Mouse (Mus musculus) left cerebral cortex, postnatal 36 days (tissue): ENCODE data around the gene Armh1. TPM values are rescaled to one million over a fixed set of nuclear protein-coding genes. Genes with fewer than 3 reads are reported as not detected.
"Not testable (repeated sequence)": the region's sequence is repeated elsewhere in the genome, so short reads cannot be mapped to it uniquely, and the experiment has no call there.

Experiments
- DNase-seq, 2 experiments: peaks; one replicate each; pipeline ENCODE4 v3.0.0; 2021 to 2022; ENCODE audit warnings: low spot score in 2 of 2, mixed read lengths in 1 of 2
- intact Hi-C: fragments of 180-260 bp; cut with DNase I; formaldehyde crosslinking; loops from one replicate; pipeline ENCODE4 v1.15.1; 2025
- total RNA-seq, 2 experiments: library from RNA; stranded (reverse); gene quantifications; 2 replicates each; pipeline ENCODE4 v1.2.3; 2021

The Armh1 gene
- total RNA-seq, 2 experiments from 2014 or later = 0.45 to 0.72 TPM

DNA sequence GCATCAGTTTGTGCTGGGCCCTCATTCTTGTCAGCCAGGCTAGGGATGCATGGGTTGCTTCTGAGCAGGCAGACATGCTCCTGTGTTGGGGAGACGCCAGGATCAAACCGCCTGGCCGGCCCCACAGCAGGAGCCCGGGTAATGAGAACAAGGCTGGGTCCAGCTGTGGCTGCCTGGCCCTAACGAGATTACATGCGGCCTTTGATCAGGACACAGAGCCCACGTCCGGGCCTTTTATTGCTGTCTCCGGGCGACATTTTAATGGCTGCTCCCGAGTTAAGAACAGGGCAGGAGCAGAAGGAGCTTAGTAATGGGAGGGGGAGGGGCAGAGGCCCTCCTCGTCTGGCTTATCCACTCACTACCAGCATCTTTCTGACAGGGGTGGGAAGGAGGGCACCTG is 20.5 kb upstream of the Armh1 start:
- intact Hi-C loops = loop anchor here (5.0 kb wide), 1 partner anchor 405 kb away; no protein-coding TSS in a partner anchor

DNA sequence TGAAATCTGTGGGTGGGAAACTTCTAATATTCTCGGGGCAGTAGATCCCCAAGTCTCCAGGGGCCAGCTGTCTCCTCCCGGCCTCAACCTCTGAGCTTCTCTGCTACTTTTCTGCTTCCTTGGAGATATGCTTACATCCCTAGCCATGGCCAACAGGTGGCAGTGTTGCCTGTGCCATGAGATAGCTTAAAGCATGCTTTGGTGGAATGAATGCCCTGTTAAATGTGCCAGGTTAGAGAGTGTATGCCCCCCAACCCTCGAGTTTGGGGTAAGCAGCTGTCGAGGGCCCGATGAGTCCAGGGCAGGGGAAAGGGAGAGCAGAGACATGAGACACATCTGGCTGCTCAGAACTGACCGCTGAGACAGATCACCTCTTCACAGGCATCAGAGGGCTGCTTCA is 18.4 kb upstream of the Armh1 start:
- intact Hi-C loops = loop anchor here (2.0 to 5.0 kb wide), 3 partner anchors 43 to 407 kb away; no protein-coding TSS in a partner anchor
- DNase-seq = peak; percentile 62 to 71

More for the DNA sequence above, 20.5 kb upstream of the Armh1 start:
- DNase-seq = no peak

DNA sequence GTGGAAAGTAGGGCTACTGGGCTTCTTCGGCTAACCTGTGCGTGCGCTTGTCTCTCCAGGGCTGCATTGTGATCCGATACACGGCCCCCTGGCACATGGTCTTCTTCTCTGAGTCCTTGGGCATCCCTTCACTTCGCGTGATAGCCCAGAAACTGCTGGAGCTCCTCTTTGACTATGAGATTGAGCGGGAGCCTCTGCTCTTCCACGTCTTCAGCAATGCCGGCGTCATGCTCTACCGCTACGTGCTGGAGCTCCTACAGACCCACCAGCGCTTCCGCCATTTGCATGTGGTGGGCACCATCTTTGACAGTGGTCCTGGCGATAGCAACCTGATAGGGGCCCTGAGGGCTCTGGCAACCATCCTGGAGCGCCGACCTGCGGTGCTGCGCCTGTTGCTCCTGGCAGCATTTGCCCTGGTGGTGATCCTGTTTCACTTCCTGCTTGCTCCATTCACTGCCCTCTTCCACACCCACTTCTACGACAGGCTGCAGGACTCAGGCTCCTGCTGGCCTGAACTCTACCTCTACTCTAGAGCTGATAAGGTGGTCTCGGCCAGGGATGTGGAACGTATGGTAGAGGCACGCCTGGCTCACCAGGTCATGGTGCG is 16.0 kb upstream of the Armh1 start:
- intact Hi-C loops = no loop called here
- DNase-seq = no peak

DNA sequence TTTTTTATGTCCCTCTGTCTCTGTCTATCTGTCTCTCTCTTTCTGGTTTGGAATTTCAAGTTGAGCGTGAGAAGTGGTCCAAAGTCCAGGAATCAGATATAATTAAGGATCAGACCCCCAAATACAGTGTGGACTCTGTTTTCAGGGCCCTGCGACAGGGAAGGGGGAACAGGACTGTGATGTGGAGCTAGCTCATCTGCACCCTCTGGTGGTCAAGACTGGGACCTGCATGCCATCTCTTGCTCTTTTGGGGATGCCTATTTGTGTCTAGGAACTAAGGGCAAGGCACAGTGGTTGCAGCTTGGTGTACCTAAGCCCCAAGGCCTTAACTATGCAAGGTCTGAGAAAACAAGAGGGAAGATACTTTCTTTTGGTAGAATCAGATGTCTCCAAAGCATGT is 15.4 kb upstream of the Armh1 start:
- intact Hi-C loops = no loop called here

DNA sequence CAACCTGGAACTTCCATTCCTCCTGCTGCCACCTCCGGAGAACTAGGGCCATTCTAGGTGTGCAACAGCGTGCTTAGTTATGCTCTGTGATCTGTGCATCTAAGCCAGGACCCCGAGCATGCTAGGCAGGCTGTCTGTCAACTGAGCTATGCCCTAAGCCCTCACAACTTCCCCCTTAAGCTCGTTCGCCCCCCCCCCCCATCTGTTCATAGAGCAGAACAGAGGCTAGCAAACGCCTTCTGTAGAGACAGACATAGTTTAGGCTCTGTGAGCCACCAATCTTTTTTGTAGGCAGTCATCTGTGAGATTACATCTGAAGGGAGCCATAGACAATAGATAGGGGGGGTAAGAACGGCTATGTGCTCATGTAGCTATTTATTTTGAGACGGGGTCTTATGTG is 11.1 kb upstream of the Armh1 start:
- intact Hi-C loops = no loop called here
- DNase-seq = no peak

More for the DNA sequence above, 15.4 kb upstream of the Armh1 start:
- peak; percentile 68 to 71 for DNase-seq

DNA sequence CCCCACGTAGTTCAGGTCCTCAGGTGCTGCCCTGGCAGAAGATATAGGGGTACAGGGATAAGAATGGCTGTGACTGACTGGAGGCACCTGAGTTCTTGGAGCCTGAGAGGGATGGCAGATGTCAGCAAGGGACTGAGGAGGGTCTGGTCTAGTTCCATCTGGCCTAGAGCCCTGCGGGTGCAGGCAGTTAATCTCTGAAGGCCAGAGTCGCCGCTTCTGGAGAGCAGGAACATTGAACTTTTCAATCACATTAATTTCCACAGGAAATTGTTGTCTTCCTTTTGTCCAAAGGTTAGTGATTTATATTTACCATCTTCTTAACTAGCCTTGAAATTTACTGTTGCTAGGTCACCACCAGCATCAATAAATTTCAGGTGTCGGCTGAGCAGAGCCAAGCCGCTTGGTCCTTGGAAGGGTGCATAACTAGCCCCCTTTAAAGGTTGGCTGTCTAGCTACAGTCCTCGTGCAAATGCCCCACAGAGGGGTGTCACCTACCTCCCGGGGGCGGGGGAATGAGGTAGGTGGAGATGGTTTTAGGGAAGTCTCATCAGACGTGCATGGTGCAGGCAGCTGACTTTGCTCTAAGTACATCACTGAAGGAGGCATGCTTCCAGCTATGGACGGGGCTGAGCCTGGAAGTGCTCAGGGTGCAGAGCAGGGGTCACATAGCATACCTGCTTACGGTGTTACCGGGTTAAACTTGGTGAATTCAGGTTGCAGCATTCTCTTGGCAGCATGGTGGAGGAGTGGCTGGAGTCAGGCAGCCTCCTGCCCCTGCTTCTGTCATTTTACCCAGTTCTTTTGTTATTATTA is 10.4 kb upstream of the Armh1 start:
- intact Hi-C loops = no loop called here

DNA sequence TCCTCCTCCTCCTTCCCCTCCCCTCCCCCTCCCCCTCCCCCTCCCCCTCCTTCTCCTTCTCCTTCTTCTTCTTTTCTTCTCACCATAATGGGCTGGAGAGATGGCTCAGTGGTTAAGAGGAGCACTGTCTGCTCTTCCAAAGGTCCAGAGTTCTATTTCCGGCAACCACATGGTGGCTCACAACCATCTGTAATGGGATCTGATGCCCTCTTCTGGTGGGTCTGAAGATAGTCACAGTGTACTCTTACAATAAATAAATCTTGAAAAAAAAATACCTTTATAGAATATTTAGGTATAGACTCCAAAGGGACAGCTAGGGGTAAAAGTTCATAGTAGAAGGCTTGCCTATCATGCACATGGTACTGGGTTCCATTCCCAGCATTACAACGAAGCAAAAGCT is 9.3 kb upstream of the Armh1 start:
- no peak for DNase-seq
- intact Hi-C loops = no loop called here

More for the DNA sequence above, 10.4 kb upstream of the Armh1 start:
- no peak for DNase-seq

DNA sequence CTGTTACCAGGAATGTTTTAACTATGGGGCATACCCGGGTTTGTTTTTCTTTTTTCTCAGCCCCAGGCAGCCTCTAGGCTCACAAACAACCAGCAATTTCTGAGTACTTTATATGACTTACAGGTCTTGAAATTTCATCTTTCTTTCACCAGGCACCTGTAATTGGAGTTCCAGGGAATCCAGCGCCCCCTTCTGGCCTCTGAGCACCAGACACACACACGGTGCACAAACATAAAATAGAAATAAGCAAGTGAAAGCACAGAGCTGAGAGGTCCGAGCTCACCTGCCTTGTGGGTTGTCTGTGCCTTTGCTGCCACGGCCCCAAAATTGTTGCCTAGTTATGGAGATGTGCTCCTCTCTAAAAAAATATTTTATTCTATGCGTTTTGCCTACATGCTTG is 8.0 kb upstream of the Armh1 start:
- intact Hi-C loops, DNase-seq: not testable (repeated sequence)

DNA sequence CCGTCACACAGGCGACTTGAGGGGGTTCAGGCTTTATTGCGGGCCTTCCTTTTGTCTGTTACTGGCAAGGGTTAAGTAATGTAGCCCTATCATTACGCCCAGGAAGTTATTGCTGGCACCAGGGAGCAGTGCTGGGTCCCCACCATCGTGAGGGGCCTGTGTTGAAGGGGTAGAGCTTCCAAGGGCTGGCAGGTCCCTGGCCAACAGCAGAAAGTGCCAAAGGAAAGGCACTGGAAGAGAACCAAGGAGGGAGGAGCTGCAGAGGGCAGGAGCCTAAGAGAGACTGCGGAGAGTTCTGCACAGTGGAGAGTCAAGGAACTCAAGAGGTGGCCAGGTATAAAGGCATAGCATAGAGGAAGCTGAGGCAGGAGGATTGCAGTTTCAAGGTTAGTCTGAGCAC is 2.7 kb upstream of the Armh1 start:
- intact Hi-C loops = no loop called here
- DNase-seq = no peak

DNA sequence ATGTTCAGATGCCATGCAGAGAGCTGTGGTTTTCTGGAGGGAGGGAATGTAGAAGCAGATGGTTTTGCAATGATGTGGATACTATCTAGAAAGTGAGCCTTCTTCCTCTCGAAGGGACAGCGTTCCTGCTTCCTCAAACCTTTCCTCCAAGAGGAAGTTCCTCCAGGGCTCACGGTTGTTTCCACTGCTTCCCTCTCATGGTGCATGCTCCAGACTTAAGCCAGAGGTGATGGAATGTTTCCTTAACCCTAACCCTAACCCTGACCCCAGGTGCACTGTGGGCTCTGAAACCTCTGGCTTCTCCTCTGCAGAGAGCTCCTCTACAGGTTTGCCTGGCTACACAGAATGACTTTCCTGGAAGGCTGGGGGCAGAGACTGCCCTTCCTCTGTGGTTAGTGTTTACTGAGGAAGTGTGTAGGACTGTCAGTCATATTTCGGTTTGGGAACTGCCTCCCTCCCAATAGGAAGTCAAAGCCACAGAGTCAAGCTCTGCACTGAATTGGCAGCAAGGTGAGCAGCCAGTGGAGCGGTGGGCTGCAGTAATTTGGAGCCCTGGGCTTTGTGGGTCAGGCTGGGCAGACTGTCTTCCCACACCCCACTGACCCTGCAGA is 2.2 kb upstream of the Armh1 start:
- intact Hi-C loops = no loop called here
- no peak for DNase-seq

DNA sequence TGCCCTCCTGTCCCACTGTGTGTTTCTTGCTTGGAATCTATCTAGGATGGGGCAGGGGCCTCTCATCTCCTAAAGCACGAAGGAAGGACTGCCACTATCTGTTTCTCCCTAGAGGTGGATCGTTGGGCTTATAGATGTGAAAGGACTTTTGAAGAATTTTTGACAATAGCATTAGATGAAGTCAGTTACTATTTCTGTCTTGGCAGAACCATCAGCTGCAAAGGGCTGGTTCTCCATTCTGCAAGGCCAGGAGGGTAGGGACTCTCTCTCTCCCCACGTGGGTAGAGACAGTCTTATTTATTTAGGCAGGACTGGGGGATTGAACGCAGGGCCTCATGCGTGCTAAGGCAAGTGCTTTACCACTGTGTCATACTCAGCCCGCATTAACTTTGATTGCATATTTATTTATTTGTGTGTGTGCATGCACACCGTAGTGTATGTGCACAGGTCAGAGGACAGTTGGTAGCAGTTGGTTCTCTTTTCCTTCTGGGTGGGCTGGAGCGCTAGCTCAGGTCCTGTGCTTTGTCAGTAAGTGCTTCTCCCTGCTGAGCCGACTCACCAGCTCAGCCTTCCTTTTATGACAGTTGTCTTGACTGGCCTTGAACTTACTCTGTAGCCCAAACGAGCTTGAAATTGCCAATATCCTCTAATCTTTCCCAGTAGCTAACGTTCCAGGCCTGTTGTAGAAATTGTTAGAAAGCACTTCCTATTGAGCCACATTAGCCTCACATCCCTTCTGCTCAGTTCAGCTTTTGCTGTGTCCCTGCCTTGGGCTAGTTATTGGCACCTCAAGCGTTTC is 1.5 kb upstream of the Armh1 start:
- intact Hi-C loops = no loop called here
- DNase-seq = no peak

DNA sequence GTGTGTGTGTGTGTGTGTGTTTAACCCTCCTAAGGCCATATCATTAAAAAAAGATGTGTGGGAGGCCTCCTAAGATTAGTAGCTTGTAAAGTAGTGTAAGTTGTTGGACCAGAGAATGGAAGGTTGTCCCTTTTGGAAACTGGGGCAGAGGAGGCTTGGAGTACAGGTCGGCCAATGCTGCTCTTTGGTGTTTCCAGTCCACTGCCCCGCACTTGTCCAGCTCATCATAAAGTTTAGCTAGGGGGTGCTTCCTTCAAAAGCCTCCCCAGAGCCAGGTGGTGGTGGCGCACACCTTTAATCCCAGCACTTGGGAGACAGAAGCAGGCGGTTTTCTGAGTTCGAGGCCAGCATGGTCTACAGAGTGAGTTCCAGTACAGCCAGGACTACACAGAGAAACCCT is 830 bp upstream of the Armh1 start:
- intact Hi-C loops = no loop called here
- no peak for DNase-seq

DNA sequence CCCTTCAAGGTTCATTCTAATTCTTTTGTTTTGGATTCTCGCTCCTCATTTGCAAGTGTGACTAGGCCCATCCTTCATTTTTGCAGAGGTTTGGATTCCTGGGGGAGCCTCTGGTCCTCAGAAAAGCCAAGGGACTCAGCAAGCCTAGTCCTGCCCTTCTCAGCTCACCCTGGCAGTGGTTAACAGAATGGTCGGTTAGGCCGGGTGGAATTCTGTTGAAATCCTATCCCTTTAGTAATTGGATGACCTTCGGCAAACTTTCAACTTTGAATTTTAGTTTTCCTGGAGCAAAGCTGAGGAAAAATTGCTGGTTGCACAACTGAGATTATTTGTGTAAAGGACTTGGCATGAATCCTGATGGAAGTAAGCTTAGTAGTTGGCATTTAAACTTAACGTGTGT is 426 bp upstream of the Armh1 start:
- intact Hi-C loops = no loop called here
- DNase-seq = no peak

DNA sequence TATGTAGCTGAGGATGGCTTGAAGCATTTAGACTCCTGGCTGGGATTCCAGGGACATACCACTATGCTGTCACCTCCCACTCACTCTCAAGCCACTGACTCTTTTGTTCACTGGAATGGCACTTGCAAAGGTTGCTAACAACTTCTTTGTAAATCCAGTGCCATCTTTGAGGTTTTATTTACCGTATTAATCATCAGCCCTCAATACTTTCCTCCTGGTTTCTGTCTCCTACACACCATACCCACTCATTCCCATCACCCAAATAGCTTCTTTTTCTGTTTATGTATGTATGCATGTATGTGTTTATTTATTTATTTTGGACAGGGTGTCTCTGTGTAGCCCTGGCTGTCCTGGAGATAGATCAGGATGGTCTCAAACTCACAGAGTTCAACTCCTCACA is 943 bp downstream of the Armh1 start:
- no peak for DNase-seq
- intact Hi-C loops = no loop called here

DNA sequence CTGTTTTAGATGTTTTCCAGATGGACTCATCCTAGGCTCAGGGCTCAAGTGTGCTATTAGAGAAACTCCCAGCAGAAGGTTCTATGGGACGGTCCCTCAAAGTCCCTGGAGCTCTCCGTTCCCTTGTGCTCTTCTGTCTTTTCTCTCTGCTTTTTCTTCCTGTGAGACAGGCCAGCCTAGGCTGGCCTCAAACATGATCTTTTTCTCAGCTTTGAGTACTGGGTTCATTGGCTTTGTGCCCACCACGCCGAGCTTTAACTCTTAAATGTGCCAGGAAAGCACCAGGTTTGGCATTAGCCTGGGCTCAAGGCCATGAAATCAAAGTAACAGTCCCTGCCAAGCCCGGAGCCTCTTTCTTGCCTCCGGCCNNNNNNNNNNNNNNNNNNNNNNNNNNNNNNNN is 11.1 kb downstream of the Armh1 start:
- DNase-seq = no peak
- intact Hi-C loops = no loop called here

DNA sequence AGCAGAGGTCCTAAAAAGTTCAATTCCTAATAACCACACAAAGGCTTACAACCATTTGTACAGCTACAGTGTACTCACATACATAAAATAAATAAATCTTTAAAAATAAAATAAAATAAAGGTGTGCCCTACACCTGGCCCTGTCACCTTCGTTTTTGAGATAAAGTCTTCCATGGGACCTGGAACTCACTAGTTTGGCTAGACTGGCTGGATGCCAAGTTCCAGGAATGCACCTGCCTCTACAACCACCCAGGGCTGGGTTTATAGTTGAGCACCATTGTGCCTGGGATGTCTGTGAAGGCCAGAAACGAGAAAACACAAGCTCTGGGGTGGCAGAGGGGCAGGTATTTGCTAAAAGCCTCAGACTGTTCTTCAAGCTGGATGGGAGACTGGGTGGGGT is 12.8 kb downstream of the Armh1 start:
- intact Hi-C loops = no loop called here
- DNase-seq = no peak

DNA sequence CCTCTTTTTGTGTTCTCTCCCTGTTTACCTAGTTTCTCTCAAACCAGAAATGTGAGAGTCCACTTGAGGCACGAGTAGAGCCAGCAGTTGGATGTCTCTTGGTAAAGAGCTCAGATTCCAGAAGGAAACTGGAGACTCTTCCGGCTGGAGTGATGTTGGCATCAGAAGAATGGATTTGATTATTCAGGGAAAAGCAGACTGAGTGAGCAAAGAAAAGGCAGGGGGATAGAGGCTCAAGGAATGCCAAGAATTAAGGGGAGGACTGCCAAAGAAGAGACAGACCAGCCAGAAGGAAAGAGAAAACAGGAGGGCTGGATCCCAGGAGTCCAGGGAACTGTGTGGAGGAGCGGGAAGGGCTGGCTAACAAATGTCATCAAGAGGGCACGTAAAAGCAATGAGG is 16.1 kb downstream of the Armh1 start:
- DNase-seq = no peak

DNA sequence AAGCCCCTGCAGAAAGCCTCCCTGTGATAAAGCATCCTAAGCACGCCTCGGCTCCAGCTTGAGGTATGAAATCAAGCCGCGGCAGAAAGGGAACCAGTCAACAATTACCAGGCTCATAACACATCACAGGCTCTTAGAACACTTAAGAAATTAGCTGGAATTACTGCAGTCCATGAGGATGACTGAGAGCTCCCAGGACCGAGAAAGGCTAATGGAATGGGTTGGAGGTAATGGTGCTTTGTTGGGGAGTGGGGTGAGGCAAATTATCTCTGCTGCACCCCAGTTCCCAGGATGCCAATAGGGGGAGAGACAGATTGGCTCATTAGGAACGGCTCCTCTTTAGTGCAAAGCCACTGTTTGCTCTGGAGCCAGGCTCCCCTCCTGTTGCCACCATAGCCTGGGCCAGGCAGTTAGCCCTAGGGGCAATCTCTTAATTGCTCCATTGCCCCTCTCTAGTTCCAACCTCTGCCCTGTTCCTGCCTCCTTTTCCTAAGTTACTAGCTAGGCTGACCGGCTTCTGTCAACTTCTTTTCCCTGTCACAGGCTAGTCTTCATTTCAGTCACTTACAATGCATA is 17.7 kb downstream of the Armh1 start:
- no peak for DNase-seq
- intact Hi-C loops = no loop called here

More for the DNA sequence above, 16.1 kb downstream of the Armh1 start:
- intact Hi-C loops = no loop called here

DNA sequence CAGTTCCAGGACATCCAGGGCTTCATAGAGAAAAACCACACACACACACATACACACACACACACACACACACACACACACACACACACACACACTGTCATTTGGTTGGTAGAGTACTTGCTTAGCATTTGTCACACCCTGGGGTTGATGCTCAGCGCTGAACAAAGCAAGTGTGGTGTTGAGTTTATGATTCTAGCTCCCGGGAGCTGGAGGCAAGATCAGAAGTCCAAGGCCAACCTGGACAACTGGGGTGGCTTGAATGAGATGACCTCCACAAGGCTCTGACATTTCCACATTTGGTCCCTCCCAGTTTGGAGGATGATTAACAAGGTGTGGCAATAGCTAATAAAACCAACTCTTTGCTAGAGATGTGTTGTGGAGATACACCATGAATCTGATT is 20.7 kb downstream of the Armh1 start:
- no peak for DNase-seq
- intact Hi-C loops = no loop called here

DNA sequence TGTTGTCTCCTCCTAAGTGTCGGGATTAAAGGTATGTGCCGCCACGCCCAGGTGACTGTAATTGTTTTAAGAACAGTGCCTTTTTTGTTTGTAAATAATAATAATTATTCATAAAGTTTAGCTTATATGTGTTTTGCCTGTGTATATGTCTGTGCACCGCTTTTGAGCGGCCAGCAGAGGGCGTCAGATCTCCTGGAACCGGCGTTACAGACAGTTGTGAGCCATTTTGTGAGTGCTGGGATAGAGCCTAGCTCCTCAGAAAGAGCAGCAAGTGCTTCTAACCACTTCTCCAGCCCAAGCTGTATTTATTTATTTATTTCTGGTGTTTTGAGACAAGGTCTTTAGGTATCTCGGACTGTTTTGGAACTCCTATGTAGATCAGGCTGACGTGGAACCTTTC is 21.6 kb downstream of the Armh1 start:
- intact Hi-C loops = no loop called here
- DNase-seq = no peak
